Mouse (Mus musculus): ENCODE data around the gene Pfkm. TPM values are rescaled to one million over a fixed set of nuclear protein-coding genes. Genes with fewer than 3 reads are reported as not detected.
A peak's percentile ranks its signal among the peaks of the same experiment; 100 is the strongest.

Gene Pfkm
- polyA plus RNA-seq, 1 experiment from 2014 or later, result 22.2 TPM

- Histone ChIP-seq H3K4me3 (replicated peaks) (no peak overlapping the region), H3K27ac (replicated peaks) (no peak overlapping the region), H3K4me2 (no peak overlapping the region), H3K4me1 (replicated peaks) (peaks cover 5% of the 10 kb centered on the region), H3K36me3 (replicated peaks) (no peaks in the 10 kb centered on the region), H3K27me3 (no peaks in the 10 kb centered on the region), H3K9ac (no peak overlapping the region), H3K9me3 (replicated peaks) (no peaks in the 10 kb centered on the region)
- no peak for ATAC-seq (ENCODE audit: insufficient read depth)
- 77% methylated on average over 6 of the region's 6 CpGs for WGBS (ENCODE audit: insufficient replicate concordance)
These were observed 10.0 kb downstream of the Pfkm start for GRCm38 (mm10) chr15:98102401-98102800.

GRCm38 (mm10) chr15:98106506-98106905, 14.1 kb downstream of the Pfkm start:
- WGBS (ENCODE audit: insufficient replicate concordance), result 51% methylated on average over 6 of the region's 6 CpGs
- Histone ChIP-seq H3K9ac (no peak overlapping the region), H3K4me2 (no peak overlapping the region), H3K36me3 (replicated peaks) (no peaks in the 10 kb centered on the region), H3K4me3 (replicated peaks) (no peak overlapping the region), H3K27me3 (no peaks in the 10 kb centered on the region), H3K27ac (replicated peaks) (no peak overlapping the region), H3K4me1 (replicated peaks) (peaks cover 41% of the 10 kb centered on the region), H3K9me3 (replicated peaks) (no peaks in the 10 kb centered on the region)
- no peak for ATAC-seq (ENCODE audit: insufficient read depth)

- ATAC-seq (ENCODE audit: insufficient read depth), result no peak
- Histone ChIP-seq H3K9ac (no peak overlapping the region), H3K4me3 (replicated peaks) (no peak overlapping the region; the same call in 1 of the 2 replicates)
These were observed 14.8 kb downstream of the Pfkm start for GRCm38 (mm10) chr15:98107230-98107629.

GRCm38 (mm10) chr15:98107703-98108296, 15.4 kb downstream of the Pfkm start:
- ATAC-seq (ENCODE audit: insufficient read depth), result peak; percentile 40

More at GRCm38 (mm10) chr15:98107230-98107629, 14.8 kb downstream of the Pfkm start:
- Histone ChIP-seq H3K27ac (replicated peaks) (0 out of 2 replicates have a peak overlapping the region, but pooled peaks have one; percentile 74), H3K4me2 (peak overlapping the region; percentile 94; the same call in 1 of the 2 replicates), H3K4me1 (replicated peaks) (peaks cover 48% of the 10 kb centered on the region), H3K27me3 (no peaks in the 10 kb centered on the region), H3K36me3 (replicated peaks) (0 out of 2 replicates have a peak, but pooled peaks cover 3% of the 10 kb centered on the region), H3K9me3 (replicated peaks) (no peaks in the 10 kb centered on the region)
- 58% methylated on average over 6 of the region's 6 CpGs for WGBS (ENCODE audit: insufficient replicate concordance)

GRCm38 (mm10) chr15:98108297-98109152, 16.1 kb downstream of the Pfkm start:
- Histone ChIP-seq H3K36me3 (replicated peaks) (0 out of 2 replicates have a peak, but pooled peaks cover 11% of the 10 kb centered on the region), H3K27me3 (no peaks in the 10 kb centered on the region), H3K9me3 (replicated peaks) (no peaks in the 10 kb centered on the region), H3K9ac (peak overlapping the region; percentile 68), H3K4me1 (replicated peaks) (peaks cover 50% of the 10 kb centered on the region), H3K27ac (replicated peaks) (peak overlapping the region; percentile 74), H3K4me3 (replicated peaks) (peak overlapping the region; percentile 70), H3K4me2 (peak overlapping the region; percentile 94)
- WGBS (ENCODE audit: insufficient replicate concordance), result 2% methylated on average over 37 of the region's 37 CpGs
- peak; percentile 96 for ATAC-seq (ENCODE audit: insufficient read depth)

More at GRCm38 (mm10) chr15:98107703-98108296, 15.4 kb downstream of the Pfkm start:
- H3K4me2 ChIP-seq, result peak overlapping the region; percentile 94
- peak overlapping the region; percentile 68 for H3K9ac ChIP-seq
- H3K27ac ChIP-seq (replicated peaks), result peak overlapping the region; percentile 74
- H3K4me1 ChIP-seq (replicated peaks), result peaks cover 50% of the 10 kb centered on the region
- H3K27me3 ChIP-seq, result no peaks in the 10 kb centered on the region
- WGBS (ENCODE audit: insufficient replicate concordance), result 33% methylated on average over 11 of the region's 11 CpGs
- H3K9me3 ChIP-seq (replicated peaks), result no peaks in the 10 kb centered on the region
- peak overlapping the region; percentile 70 for H3K4me3 ChIP-seq (replicated peaks)
- H3K36me3 ChIP-seq (replicated peaks), result 0 out of 2 replicates have a peak, but pooled peaks cover 9% of the 10 kb centered on the region

- Histone ChIP-seq H3K27me3 (no peaks in the 10 kb centered on the region), H3K9ac (no peak overlapping the region), H3K4me2 (peak overlapping the region; percentile 18; the same call in 1 of the 2 replicates), H3K4me3 (replicated peaks) (no peak overlapping the region), H3K4me1 (replicated peaks) (peaks cover 73% of the 10 kb centered on the region), H3K27ac (replicated peaks) (no peak overlapping the region), H3K36me3 (replicated peaks) (peaks cover 20% of the 10 kb centered on the region; the same call in 1 of the 2 replicates), H3K9me3 (replicated peaks) (no peaks in the 10 kb centered on the region)
- no peak; the same call in 1 of the 2 replicates for ATAC-seq (ENCODE audit: insufficient read depth)
- WGBS (ENCODE audit: insufficient replicate concordance), result 39% methylated on average over 5 of the region's 5 CpGs
These were observed 19.4 kb downstream of the Pfkm start for GRCm38 (mm10) chr15:98111791-98112190.

GRCm38 (mm10) chr15:98114098-98114851, 21.9 kb downstream of the Pfkm start:
- 84% methylated on average over 10 of the region's 10 CpGs for WGBS (ENCODE audit: insufficient replicate concordance)
- no peak for ATAC-seq (ENCODE audit: insufficient read depth)

GRCm38 (mm10) chr15:98114852-98115778, 22.7 kb downstream of the Pfkm start:
- no peak overlapping the region; the same call in 1 of the 2 replicates for H3K9ac ChIP-seq
- H3K4me2 ChIP-seq, result peak overlapping the region; percentile 51; the same call in 1 of the 2 replicates
- 74% methylated on average over 10 of the region's 10 CpGs for WGBS (ENCODE audit: insufficient replicate concordance)
- H3K9me3 ChIP-seq (replicated peaks), result no peaks in the 10 kb centered on the region
- peak overlapping the region; percentile 64 for H3K27ac ChIP-seq (replicated peaks)
- no peak for ATAC-seq (ENCODE audit: insufficient read depth)
- H3K4me3 ChIP-seq (replicated peaks), result no peak overlapping the region
- H3K4me1 ChIP-seq (replicated peaks), result peaks cover 50% of the 10 kb centered on the region
- peaks cover 40% of the 10 kb centered on the region for H3K36me3 ChIP-seq (replicated peaks)
- H3K27me3 ChIP-seq, result no peaks in the 10 kb centered on the region

More at GRCm38 (mm10) chr15:98114098-98114851, 21.9 kb downstream of the Pfkm start:
- H3K4me3 ChIP-seq (replicated peaks), result no peak overlapping the region
- H3K9me3 ChIP-seq (replicated peaks), result no peaks in the 10 kb centered on the region
- H3K9ac ChIP-seq, result no peak overlapping the region
- no peak overlapping the region for H3K4me2 ChIP-seq
- no peaks in the 10 kb centered on the region for H3K27me3 ChIP-seq
- peaks cover 31% of the 10 kb centered on the region for H3K36me3 ChIP-seq (replicated peaks)
- H3K27ac ChIP-seq (replicated peaks), result no peak overlapping the region
- peaks cover 57% of the 10 kb centered on the region for H3K4me1 ChIP-seq (replicated peaks)

GRCm38 (mm10) chr15:98115779-98116163, 23.4 kb downstream of the Pfkm start:
- H3K9ac ChIP-seq, result no peak overlapping the region; the same call in 1 of the 2 replicates
- H3K4me3 ChIP-seq (replicated peaks), result no peak overlapping the region
- peak overlapping the region; percentile 51 for H3K4me2 ChIP-seq

GRCm38 (mm10) chr15:98116287-98116686, 23.9 kb downstream of the Pfkm start:
- ATAC-seq (ENCODE audit: insufficient read depth), result peak; percentile 89
- 0 out of 2 replicates have a peak overlapping the region, but pooled peaks have one; percentile 10 for H3K9ac ChIP-seq
- peaks cover 52% of the 10 kb centered on the region for H3K36me3 ChIP-seq (replicated peaks)

More at GRCm38 (mm10) chr15:98115779-98116163, 23.4 kb downstream of the Pfkm start:
- H3K27me3 ChIP-seq, result no peaks in the 10 kb centered on the region
- H3K4me1 ChIP-seq (replicated peaks), result peaks cover 46% of the 10 kb centered on the region
- peaks cover 46% of the 10 kb centered on the region for H3K36me3 ChIP-seq (replicated peaks)
- H3K27ac ChIP-seq (replicated peaks), result peak overlapping the region; percentile 64
- 37% methylated on average over 9 of the region's 9 CpGs for WGBS (ENCODE audit: insufficient replicate concordance)
- 0 out of 2 replicates have a peak, but pooled peaks have one; percentile 8 for ATAC-seq (ENCODE audit: insufficient read depth)
- no peaks in the 10 kb centered on the region for H3K9me3 ChIP-seq (replicated peaks)

More at GRCm38 (mm10) chr15:98116287-98116686, 23.9 kb downstream of the Pfkm start:
- Histone ChIP-seq H3K27me3 (no peaks in the 10 kb centered on the region), H3K27ac (replicated peaks) (peak overlapping the region; percentile 64), H3K4me1 (replicated peaks) (peaks cover 42% of the 10 kb centered on the region), H3K9me3 (replicated peaks) (no peaks in the 10 kb centered on the region), H3K4me3 (replicated peaks) (0 out of 2 replicates have a peak overlapping the region, but pooled peaks have one; percentile 1), H3K4me2 (peak overlapping the region; percentile 51)
- WGBS (ENCODE audit: insufficient replicate concordance), result 20% methylated on average over 5 of the region's 5 CpGs

Measured in liver, embryonic 15.5 days (tissue).